Mouse (Mus musculus): Measurements from ENCODE around the gene ccdc198.
"Not testable (repeated sequence)": the region's sequence is repeated elsewhere in the genome, so short reads cannot be mapped to it uniquely, and the experiment has no call there.

ccdc198 gene

DNA sequence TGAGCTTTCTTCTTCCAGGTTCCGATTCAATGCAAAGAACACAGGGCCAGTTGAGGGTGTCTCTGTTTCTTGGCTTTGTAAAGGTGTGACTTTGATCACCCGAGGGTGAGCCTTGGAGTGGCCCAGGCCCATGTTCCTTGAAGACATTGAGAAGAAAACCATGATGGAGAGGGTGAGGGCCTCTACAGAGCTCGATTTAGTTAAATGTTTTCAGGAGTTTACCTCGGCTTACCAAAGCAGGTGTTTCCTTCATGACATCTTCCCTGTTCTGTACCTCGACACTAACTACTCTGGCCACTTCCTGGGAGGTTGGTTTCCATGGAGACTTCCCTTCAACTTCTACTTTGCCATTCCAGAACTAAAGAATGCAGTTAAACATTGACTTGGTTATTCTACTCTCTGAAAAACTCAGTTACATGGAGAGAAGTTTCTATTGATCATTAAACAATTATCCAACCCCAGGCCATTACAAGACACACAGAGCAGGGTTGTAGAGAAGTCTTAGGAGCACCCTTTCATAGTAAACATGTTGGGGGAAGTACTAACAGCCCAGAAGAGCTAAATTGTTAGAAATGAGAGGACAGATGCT lies at the start of gene ccdc198:
TSS of gene ccdc198 (minus strand) at position 349 of the 589 bp plus-strand sequence.
- peak; percentile 36 for DNase-seq (ENCODE audit: low spot score)

DNA sequence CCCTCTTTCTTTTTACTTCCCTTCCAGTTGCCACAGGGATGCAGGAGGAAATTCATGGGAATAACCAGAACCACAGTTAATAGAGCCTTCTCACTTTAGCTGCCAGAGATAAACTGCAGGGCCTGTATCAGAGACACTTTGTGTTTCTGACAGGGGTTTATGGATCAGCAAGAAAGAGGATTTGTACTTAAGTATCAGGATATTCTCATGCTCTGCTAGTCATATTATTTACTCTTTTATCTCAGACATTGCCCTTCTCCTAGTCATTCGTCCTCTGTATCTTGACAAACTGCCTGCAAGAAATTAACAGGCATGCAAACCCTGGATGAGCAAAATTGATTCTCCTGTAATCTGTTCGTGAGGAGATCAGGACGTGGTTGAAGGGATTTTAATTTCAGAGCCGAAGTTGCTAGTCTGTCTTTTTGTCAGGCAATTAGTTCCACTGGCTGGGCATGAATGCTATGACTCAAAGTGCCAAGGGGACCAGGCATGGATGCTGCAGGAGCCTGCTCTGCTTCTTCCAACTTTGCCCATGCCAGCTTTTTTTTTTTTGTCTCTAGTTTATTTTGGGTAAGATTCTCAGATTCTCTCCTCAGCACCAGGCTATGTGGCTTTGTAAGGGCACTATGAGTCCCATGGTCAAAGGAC lies 48.7 kb upstream of the ccdc198 start:
- DNase-seq (ENCODE audit: low spot score) = no peak

DNA sequence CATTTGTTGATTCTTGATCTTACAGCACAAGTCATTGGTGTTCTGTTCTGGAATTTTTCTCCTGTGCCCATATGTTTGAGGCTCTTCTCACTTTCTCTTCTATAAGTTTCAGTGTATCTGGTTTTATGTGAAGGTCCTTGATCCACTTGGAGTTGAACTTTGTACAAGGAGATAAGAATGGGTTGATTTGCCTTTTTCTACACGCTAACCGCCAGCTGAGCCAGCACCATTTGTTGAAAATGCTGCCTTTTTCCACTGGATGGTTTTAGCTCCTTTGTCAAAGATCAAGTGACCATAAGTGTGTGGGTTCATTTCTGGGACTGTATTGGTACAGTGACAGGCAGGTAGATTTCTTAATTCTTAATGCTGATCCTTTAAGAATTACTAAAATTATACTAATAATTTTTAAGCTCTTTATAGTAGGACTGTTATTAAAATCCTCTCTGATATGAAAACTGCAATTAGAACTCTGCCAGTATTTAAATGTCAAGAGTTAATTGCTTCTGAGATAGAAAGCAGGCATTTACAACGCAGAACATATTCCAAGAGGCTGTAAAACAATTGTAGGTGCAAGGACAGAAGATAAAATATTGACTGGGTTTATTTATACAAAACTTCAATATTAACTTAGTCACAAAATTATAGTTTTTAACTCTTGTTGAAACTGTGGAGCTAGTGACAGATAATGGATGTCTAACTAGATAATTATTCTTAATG lies 44.9 kb upstream of the ccdc198 start:
- DNase-seq (ENCODE audit: low spot score) = no peak

DNA sequence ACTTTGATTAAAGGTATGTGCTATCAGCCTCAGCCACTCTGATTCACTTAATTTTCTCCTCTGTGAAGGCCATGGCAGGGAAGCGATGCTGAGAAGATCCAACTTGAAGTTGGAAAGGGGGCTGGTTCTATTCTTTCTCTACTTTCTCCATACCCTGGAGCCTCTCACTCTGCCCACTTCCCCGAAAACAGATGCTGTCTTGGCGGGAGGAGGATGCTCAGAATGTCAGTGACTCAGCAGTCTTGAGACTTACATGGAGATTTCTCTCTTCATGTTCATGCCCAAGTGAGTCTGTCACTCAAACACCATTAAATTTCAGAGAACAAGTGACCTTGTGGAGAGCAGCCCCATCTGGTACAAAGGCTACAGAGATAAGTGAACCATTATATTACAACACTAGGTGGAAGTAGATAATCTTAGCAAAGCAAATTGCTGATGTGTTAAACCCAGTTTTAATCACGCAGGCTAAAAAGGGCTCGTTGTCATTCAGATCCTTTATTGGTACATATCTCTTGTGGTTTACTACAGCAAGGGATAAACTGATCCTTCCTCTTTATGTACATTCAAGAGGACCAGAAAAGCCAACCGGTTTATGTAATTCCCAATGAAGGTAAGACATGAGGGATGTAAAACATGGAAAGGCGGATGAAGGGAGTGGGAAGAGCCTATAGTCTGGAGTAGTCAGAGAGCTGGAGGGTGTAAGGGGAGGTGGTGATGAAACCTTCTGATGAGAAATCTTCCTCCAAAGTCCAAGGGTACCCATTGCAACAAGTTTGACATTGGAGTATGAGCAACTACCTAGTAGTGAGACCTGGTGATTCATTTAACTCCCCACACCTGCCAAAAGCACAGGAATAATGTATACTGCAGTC lies 38.7 kb upstream of the ccdc198 start:
- no peak for DNase-seq (ENCODE audit: low spot score)

DNA sequence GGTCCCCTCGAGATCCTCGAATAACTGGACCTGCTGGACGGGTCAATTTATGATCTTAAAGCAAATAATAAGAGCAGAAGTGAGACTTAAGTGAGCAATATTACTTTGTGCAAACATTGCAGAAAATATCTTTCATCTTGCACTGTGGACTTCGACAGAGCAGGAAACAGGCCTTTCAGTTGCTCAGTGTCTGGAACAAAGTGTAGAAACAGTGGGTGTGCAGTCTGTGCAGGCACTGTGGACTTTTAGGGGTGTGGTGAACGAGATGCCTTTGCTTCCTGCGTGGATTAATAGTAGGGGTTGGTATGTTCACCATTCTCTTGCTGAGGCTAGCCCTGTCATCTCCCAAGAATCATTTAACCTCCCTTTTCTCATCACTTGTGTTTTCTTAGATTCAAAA lies 33.6 kb upstream of the ccdc198 start:
- no peak for DNase-seq (ENCODE audit: low spot score)

DNA sequence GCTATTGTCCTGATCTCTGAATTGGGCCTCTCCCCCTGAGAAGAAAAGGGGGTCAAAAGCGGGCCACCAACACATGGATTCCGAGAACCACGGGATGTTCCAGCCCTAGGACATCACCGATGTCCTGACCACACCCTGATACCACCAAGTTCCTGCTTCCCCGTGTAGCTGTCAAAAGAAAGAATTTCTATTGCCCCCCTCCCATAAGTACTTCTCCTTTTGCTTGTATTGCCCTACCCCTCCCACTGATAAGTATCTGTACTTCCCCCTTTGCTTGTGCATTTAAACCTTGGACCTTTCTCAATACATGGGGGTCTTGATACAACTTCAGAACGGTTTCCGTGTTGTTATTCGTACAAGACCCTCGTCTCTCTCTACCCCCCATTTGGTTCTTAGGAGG lies 33.2 kb upstream of the ccdc198 start:
- DNase-seq (ENCODE audit: low spot score) = not testable (repeated sequence)

DNA sequence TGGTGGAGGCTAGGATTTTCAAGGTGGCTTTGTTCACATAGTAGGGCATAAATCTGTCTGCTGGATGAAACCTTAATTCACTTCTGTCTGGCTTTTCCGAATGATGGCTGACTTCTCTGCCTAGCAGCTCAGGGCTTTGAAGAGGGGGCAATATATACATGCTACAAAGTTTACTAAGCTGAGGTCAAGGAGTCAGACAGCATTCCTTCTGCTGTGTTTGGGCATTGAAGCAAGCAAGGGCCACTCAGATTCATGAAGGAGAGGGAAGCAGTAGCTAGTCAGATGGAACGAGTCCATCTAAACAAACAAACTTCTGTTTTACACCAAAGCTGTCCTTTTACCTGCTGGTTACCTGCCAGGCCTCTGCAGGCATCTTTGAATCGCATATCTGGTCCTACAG lies 32.4 kb upstream of the ccdc198 start:
- no peak for DNase-seq (ENCODE audit: low spot score)

DNA sequence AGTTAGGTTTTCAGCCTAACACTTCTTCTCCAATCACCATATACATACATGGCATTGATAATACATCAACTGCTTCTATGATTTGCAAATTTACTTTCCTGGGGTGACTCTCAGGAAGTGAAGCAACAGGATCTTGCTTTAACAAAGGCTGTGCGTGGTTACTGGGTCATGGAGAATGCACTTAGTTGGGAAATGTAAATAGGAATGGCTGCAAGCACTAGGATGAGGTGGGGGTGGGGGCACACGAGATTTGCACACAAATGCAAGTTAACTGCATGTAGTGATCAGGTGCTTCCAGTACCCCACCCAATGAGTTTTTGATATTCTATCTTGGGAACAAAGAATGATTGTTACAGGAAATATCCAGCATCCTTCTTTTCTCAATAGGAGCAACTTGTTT lies 30.1 kb upstream of the ccdc198 start:
- no peak for DNase-seq (ENCODE audit: low spot score)

DNA sequence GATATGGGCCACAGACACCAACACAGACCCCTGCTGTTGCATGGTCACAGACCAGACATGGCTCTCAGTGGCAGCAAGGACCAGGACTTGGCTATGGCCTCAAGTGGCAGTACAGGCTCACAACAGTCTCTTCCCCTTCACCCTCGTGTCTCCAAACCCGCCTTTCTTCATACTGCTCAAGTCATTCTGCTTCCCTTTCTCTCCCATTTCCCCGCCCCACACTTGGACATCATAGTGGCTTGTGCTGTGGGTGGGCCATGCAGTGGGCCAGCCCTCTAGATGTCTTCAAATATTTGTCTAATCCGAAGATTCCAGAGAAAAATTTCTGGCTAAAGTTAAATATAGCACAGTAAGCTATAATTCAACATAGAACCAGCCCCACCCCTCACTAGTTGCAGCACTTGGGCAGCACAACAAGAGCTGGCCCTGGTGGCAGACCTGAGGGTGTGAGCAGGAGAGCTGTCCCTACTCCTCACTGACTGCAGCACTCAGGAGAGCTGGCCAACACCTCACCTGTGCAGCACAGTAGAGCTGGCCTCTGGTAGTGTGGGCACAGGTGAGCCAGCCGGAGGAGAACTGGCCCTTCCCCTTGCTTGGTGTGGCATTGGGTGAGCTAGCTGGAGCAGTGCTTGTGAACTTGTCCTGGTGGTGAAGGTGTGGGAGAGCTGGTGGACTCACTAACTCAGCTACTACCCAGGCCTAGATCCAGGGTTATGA lies 20.2 kb upstream of the ccdc198 start:
- DNase-seq (ENCODE audit: low spot score) = no peak

DNA sequence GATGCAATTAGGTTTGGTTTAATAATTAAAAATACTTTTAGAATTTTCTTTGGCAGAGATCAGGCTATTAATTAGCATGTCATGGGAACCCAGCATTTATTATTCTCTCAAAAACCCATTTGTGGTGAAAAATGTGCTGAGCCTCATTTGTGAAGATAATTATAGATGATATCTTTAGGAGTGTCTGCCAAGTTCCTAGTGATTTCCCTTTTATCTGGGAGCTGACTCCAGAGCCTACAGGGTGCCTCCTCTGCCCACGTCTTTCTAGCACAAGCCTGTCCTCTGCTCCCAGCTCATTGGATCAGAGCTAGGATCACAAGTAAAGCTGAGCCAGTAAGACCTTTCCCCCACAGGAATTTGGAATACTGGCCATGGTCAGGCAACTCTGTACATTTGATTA lies 3.8 kb downstream of the ccdc198 start:
- DNase-seq (ENCODE audit: low spot score) = no peak

DNA sequence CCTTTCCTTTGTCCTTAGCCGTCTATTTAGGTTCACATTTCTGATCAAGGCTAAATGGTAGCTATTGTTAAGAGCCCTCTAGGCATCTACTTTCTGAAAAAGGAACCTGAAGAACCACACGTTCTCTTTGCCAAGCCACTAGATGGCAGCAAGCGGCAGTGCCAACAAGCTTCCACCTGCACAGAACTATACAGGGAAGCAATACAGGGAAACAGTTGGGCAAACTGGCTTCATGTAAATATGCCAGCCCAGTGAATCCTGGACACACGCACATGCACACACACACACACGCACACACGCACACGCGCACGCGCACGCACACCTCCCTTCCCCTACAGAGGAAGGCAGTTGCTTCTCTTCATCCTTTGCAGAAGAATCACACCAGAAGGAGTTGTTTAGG lies 7.1 kb downstream of the ccdc198 start:
- DNase-seq (ENCODE audit: low spot score) = peak; percentile 9

DNA sequence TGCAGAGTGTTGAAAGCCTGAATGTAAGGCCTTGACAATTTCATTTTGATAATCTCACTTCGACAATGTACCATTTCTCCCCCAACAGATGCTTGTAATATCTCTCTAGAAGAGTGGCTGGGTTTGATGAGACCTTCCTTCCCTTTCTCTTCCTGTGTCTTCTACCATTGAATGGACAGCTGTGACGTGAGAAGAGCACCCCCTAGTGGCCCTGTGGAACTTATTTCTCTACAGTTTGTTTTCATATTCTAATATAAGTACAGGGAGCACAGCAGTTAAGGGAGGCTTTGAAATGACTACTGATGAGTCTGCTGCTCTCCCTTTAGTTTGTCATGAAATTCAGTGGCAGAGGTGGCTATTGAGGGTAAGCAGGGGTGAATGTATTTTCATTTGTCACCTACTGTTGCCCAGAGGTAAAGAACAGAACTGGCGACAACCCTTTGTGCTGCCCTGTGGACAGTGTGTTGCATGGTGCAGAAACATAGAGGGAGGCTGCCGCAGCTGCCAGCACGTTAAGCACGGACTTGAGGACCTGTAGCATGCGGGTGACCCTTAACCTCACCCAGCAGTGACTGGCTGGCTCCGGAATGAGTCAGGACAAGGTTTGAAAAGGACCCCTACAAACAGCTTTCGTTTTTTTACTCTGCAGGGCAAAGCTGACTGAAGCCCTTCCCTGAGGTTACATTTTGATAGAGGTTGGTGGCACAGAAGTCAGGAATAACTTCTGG lies 10.3 kb downstream of the ccdc198 start:
- peak; percentile 45 for DNase-seq (ENCODE audit: low spot score)

DNA sequence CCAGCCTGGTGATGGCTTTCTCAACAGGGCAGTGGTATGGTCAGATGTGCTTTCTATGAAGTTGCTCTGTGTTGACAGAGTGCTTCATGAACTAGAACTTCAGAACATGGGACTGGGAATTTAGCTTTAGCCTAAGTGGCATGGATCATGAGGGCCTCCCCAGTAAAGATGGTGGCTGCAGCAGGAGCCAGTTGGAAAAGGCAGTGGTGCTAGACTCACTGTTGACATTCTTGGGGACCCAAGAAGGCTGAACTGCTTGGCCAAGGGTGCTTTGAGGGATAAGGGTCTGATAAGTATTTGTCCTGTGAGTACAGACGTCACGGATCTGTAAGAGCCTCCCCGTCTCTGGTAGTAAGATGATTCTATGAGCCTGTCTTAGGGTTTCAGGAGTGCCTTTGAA lies 13.4 kb downstream of the ccdc198 start:
- DNase-seq (ENCODE audit: low spot score) = no peak

DNA sequence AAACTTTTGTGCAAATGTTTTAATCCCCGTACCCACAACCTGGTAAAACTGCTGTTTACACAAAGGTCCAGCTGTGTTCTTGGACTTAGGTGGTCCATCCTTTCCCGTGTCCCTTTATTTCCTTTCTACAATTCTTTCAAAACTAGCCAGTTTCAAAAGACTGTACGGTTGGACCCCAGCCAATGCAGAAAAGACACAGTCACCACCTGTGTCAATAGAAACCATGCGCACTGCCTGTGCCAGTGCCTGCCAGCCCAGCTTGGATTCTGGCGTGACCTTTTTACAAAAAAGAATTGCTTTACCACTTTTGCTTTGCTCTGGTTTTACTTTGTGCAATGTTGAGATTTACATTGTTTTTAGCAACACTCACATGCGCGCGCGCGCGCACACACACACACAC lies 18.3 kb downstream of the ccdc198 start:
- no peak for DNase-seq (ENCODE audit: low spot score)

DNA sequence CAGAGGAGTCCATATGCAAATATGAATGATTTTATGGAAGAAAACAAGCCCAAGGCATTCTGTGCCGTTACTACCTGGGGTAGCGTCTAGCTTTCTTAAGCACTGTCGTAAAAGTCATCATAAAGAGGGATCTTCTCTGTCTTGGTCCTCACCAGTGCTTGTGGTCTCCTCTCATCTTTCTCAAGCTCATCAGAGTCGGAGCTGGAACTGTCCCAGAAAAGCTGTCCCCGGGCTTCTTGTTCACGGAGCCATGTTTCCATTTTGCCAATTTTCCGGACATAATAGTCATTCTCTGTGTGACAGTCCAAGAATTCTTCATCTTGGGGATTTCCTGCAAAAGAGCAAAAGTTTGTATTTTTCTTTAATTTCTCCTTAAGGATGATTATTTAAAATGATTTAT lies 18.8 kb downstream of the ccdc198 start:
- no peak for DNase-seq (ENCODE audit: low spot score)

DNA sequence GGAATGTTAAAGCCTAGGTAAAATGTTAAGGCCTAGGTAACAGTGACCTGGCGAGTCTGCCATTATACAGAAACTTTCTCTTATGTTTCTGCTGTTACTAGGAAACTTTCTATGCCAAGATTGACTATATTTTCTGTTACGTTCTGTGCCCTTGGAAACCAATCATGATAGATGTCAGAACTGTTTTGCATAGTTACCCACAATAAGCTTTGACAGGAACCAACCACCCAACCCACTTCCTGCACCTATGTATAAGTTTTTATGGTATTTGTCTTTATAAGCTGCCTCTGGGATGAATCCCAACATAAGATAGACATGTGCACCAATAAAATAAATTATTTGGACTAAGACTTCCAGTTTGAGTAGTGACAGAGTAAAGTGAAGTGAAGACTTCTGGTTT lies 23.5 kb downstream of the ccdc198 start:
- DNase-seq (ENCODE audit: low spot score) = no peak

DNA sequence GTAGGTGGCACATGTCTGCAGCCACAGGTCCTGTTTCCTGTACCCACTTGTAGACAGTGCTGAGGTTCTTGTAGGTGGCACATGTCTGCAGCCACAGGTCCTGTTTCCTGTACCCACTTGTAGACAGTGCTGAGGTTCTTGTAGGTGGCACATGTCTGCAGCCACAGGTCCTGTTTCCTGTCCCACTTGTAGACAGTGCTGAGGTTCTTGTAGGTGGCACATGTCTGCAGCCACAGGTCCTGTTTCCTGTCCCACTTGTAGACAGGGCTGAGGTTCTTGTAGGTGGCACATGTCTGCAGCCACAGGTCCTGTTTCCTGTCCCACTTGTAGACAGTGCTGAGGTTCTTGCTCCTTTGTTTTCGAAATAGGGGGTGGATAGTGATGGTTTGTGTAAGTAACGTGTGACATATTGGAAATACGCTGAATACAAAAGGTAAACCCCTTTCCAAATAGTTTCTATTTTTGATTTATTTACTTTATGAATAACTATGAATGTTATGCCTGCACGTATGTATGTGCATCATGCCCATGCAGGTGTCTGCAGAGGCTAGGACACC lies 25.7 kb downstream of the ccdc198 start:
- not testable (repeated sequence) for DNase-seq (ENCODE audit: low spot score)

DNA sequence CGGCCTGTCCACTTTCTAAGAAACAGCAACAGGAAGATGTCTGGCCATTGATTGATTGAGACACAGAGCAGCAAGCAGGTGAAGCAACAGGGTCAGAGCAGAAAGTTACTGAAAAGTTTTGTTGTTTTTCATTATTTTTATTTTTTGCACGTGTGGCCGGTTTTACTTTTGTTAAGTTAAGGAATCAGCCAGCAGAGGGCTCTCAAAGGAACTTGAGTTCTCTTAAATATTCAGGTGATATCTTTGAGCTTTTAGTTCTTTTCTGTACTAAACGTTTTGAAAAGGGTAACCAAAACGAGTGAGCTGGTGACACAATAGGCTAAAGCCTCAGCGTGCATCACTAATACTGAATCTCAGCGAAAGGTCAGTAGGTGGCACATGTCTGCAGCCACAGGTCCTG lies 26.6 kb downstream of the ccdc198 start:
- no peak for DNase-seq (ENCODE audit: low spot score)

DNA sequence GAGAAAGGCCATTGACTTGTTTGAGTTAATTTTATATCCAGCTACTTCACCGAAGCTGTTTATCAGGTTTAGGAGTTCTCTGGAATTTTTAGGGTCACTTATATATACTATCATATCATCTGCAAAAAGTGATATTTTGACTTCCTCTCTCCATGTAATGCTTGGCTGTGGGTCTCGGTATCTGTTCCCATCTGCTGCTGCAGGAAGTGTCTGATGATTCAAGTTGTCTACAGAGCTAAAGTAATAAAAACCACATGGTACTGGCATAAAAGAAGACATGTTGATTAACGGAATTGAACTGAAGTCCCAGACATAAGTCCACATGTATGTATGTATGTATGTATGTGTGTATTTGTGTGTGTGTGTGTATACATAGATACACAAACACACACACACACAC lies 35.1 kb downstream of the ccdc198 start:
- DNase-seq (ENCODE audit: low spot score) = not testable (repeated sequence)

DNA sequence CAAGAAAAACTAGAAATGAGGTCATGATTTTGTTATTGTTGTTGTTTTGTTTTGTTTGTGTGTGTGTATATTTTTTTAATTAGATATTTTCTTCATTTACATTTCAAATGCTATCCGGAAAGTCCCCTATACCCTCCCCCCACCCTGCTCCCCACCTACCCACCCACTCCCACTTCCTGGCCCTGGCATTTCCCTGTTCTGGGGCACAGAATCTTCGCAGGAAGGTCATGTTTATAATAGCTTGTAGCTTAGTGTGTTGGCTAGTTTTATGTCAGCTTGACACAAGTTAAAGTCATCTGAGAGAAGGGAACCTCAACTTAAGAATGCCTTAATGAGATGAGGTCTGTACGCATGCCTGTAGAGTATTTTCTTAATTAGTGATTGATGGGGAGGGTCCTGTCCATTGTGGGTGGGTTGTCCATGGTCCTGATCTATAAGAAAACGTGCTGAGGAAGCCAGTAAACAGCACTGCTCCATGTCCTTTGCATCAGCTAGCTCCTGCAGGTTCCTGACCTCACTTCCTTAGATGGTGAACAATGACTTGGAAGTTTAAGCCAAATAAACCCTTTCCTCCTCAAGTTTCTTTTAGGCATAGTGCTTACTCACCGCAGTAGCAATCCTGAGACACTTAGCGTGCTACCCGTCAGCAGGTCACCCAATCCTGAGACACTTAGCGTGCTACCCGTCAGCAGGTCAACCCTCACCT lies 44.0 kb downstream of the ccdc198 start:
- DNase-seq (ENCODE audit: low spot score) = peak; percentile 4

Data from yolk sac, embryonic 10.5 days (tissue).